Mouse (Mus musculus) thymus, postnatal 4 days (tissue): ENCODE results near the gene Dgki.

Source experiments
- DNase-seq: peaks from one replicate; pipeline ENCODE4 v3.0.0; 2021

Gene Dgki

GRCm38 (mm10) chr6:37299562-37300390 is at the start of gene Dgki:
Dgki (minus strand) TSS chr6:37300184.
- DNase-seq: peak; percentile 26

- no peak for DNase-seq
Observed at GRCm38 (mm10) chr6:37347606-37348005, 47.6 kb upstream of the Dgki start.

GRCm38 (mm10) chr6:37338055-37338454 is 38.1 kb upstream of the Dgki start:
- no peak for DNase-seq

GRCm38 (mm10) chr6:37336831-37337260 is 36.9 kb upstream of the Dgki start:
- no peak for DNase-seq

GRCm38 (mm10) chr6:37336381-37336780 is 36.4 kb upstream of the Dgki start:
- no peak for DNase-seq

GRCm38 (mm10) chr6:37332846-37333245 is 32.9 kb upstream of the Dgki start:
- DNase-seq: no peak

- no peak for DNase-seq
Observed at GRCm38 (mm10) chr6:37329901-37330864, 30.2 kb upstream of the Dgki start.

GRCm38 (mm10) chr6:37329376-37329775 is 29.4 kb upstream of the Dgki start:
- no peak for DNase-seq

- no peak for DNase-seq
Observed at GRCm38 (mm10) chr6:37328671-37329070, 28.7 kb upstream of the Dgki start.

- no peak for DNase-seq
Observed at GRCm38 (mm10) chr6:37327519-37327918, 27.5 kb upstream of the Dgki start.

GRCm38 (mm10) chr6:37326603-37326955 is 26.6 kb upstream of the Dgki start:
- no peak for DNase-seq

GRCm38 (mm10) chr6:37325906-37326602 is 26.1 kb upstream of the Dgki start:
- no peak for DNase-seq

- no peak for DNase-seq
Observed at GRCm38 (mm10) chr6:37325076-37325475, 25.1 kb upstream of the Dgki start.

- DNase-seq: no peak
Observed at GRCm38 (mm10) chr6:37322641-37323040, 22.7 kb upstream of the Dgki start.

GRCm38 (mm10) chr6:37322088-37322487 is 22.1 kb upstream of the Dgki start:
- DNase-seq: no peak

- DNase-seq: no peak
Observed at GRCm38 (mm10) chr6:37317904-37318303, 17.9 kb upstream of the Dgki start.

GRCm38 (mm10) chr6:37315440-37315839 is 15.5 kb upstream of the Dgki start:
- DNase-seq: no peak

GRCm38 (mm10) chr6:37310601-37311000 is 10.6 kb upstream of the Dgki start:
- DNase-seq: no peak

GRCm38 (mm10) chr6:37306616-37307015 is 6.6 kb upstream of the Dgki start:
- DNase-seq: no peak

GRCm38 (mm10) chr6:37300492-37300891 is 508 bp upstream of the Dgki start:
- DNase-seq: no peak

- no peak for DNase-seq
Observed at GRCm38 (mm10) chr6:37298982-37299381, 1.0 kb downstream of the Dgki start.

GRCm38 (mm10) chr6:37297744-37298482 is 2.1 kb downstream of the Dgki start:
- no peak for DNase-seq
